Mouse (Mus musculus): ENCODE data around the gene Gm5426. TPM values are rescaled to one million over a fixed set of nuclear protein-coding genes. Genes with fewer than 3 reads are reported as not detected.

The Gm5426 gene
- polyA plus RNA-seq, 1 experiment from 2014 or later, result not detected

GRCm38 (mm10) chr10:96150401-96151116 lies 14.2 kb downstream of the Gm5426 start:
- DNase-seq (ENCODE audit: low spot score), result no peak
- H3K27me3 ChIP-seq (ENCODE audit: low read depth, poor library complexity, severe bottlenecking), result no peaks in the 10 kb centered on the region
- no peak overlapping the region for H3K4me3 ChIP-seq
- peaks cover 24% of the 10 kb centered on the region for H3K4me1 ChIP-seq
- 88% methylated on average over 12 of the region's 12 CpGs for WGBS
- no peaks in the 10 kb centered on the region for H3K9me3 ChIP-seq (replicated peaks)
- no peak overlapping the region for H3K27ac ChIP-seq
- H3K36me3 ChIP-seq, result no peaks in the 10 kb centered on the region

GRCm38 (mm10) chr10:96153315-96153714 lies 16.9 kb downstream of the Gm5426 start:
- DNase-seq (ENCODE audit: low spot score), result no peak
- 25% methylated on average over 5 of the region's 5 CpGs for WGBS

GRCm38 (mm10) chr10:96162975-96163706 lies 26.7 kb downstream of the Gm5426 start:
- 79% methylated on average over 7 of the region's 7 CpGs for WGBS
- H3K27ac ChIP-seq, result no peak overlapping the region
- no peak for DNase-seq (ENCODE audit: low spot score)
- no peaks in the 10 kb centered on the region for H3K27me3 ChIP-seq (ENCODE audit: low read depth, poor library complexity, severe bottlenecking)
- H3K9me3 ChIP-seq (replicated peaks), result no peaks in the 10 kb centered on the region
- no peak overlapping the region for H3K4me3 ChIP-seq
- H3K36me3 ChIP-seq, result no peaks in the 10 kb centered on the region
- peaks cover 4% of the 10 kb centered on the region for H3K4me1 ChIP-seq

More at GRCm38 (mm10) chr10:96153315-96153714, 16.9 kb downstream of the Gm5426 start:
- H3K9me3 ChIP-seq (replicated peaks), result no peaks in the 10 kb centered on the region
- no peak overlapping the region for H3K27ac ChIP-seq
- peaks cover 18% of the 10 kb centered on the region for H3K4me1 ChIP-seq
- no peaks in the 10 kb centered on the region for H3K27me3 ChIP-seq (ENCODE audit: low read depth, poor library complexity, severe bottlenecking)
- H3K4me3 ChIP-seq, result no peak overlapping the region
- no peaks in the 10 kb centered on the region for H3K36me3 ChIP-seq

- H3K4me3 ChIP-seq, result no peak overlapping the region
- peaks cover 4% of the 10 kb centered on the region for H3K4me1 ChIP-seq
- no peaks in the 10 kb centered on the region for H3K36me3 ChIP-seq
- no peaks in the 10 kb centered on the region for H3K9me3 ChIP-seq (replicated peaks)
- no peaks in the 10 kb centered on the region for H3K27me3 ChIP-seq (ENCODE audit: low read depth, poor library complexity, severe bottlenecking)
- no peak overlapping the region for H3K27ac ChIP-seq
- DNase-seq (ENCODE audit: low spot score), result no peak
- WGBS, result 93% methylated on average over 4 of the region's 4 CpGs
Measured at GRCm38 (mm10) chr10:96163791-96164190, 27.4 kb downstream of the Gm5426 start.

- DNase-seq (ENCODE audit: low spot score), result no peak
- Histone ChIP-seq H3K27me3 (ENCODE audit: low read depth, poor library complexity, severe bottlenecking) (no peaks in the 10 kb centered on the region), H3K4me1 (peaks cover 4% of the 10 kb centered on the region), H3K9me3 (replicated peaks) (no peaks in the 10 kb centered on the region), H3K4me3 (no peak overlapping the region), H3K27ac (no peak overlapping the region), H3K36me3 (no peaks in the 10 kb centered on the region)
- 80% methylated on average over 4 of the region's 4 CpGs for WGBS
Measured at GRCm38 (mm10) chr10:96165260-96165659, 28.9 kb downstream of the Gm5426 start.

GRCm38 (mm10) chr10:96168998-96169397 lies 32.6 kb downstream of the Gm5426 start:
- Histone ChIP-seq H3K4me1 (peaks cover 7% of the 10 kb centered on the region), H3K36me3 (no peaks in the 10 kb centered on the region), H3K4me3 (no peak overlapping the region), H3K9me3 (replicated peaks) (no peaks in the 10 kb centered on the region), H3K27ac (no peak overlapping the region), H3K27me3 (ENCODE audit: low read depth, poor library complexity, severe bottlenecking) (no peaks in the 10 kb centered on the region)
- DNase-seq (ENCODE audit: low spot score), result no peak
- whole genome bisulfite sequencing, result 90% methylated on average over 4 of the region's 4 CpGs

- Histone ChIP-seq H3K27me3 (ENCODE audit: low read depth, poor library complexity, severe bottlenecking) (no peaks in the 10 kb centered on the region), H3K4me3 (no peak overlapping the region), H3K9me3 (replicated peaks) (no peaks in the 10 kb centered on the region), H3K27ac (no peak overlapping the region), H3K36me3 (no peaks in the 10 kb centered on the region), H3K4me1 (peaks cover 3% of the 10 kb centered on the region; the same call in 1 of the 2 replicates)
- DNase-seq (ENCODE audit: low spot score), result no peak
Measured at GRCm38 (mm10) chr10:96171546-96171945, 35.1 kb downstream of the Gm5426 start.

GRCm38 (mm10) chr10:96172964-96173363 lies 36.6 kb downstream of the Gm5426 start:
- DNase-seq (ENCODE audit: low spot score), result no peak
- Histone ChIP-seq H3K4me1 (peaks cover 3% of the 10 kb centered on the region; the same call in 1 of the 2 replicates), H3K27ac (no peak overlapping the region), H3K9me3 (replicated peaks) (no peaks in the 10 kb centered on the region), H3K27me3 (ENCODE audit: low read depth, poor library complexity, severe bottlenecking) (no peaks in the 10 kb centered on the region), H3K4me3 (no peak overlapping the region), H3K36me3 (no peaks in the 10 kb centered on the region)
- WGBS, result 87% methylated on average over 4 of the region's 4 CpGs

- Histone ChIP-seq H3K4me1 (peaks cover 3% of the 10 kb centered on the region; the same call in 1 of the 2 replicates), H3K27me3 (ENCODE audit: low read depth, poor library complexity, severe bottlenecking) (no peaks in the 10 kb centered on the region), H3K36me3 (no peaks in the 10 kb centered on the region), H3K9me3 (replicated peaks) (no peaks in the 10 kb centered on the region), H3K27ac (no peak overlapping the region), H3K4me3 (no peak overlapping the region)
- 70% methylated on average over 10 of the region's 10 CpGs for WGBS
- no peak for DNase-seq (ENCODE audit: low spot score)
Measured at GRCm38 (mm10) chr10:96173771-96174170, 37.4 kb downstream of the Gm5426 start.

- H3K27ac ChIP-seq, result no peak overlapping the region
- no peak for DNase-seq (ENCODE audit: low spot score)
- H3K4me1 ChIP-seq, result peaks cover 3% of the 10 kb centered on the region; the same call in 1 of the 2 replicates
- H3K9me3 ChIP-seq (replicated peaks), result no peaks in the 10 kb centered on the region
- no peak overlapping the region for H3K4me3 ChIP-seq
- whole genome bisulfite sequencing, result 93% methylated on average over 6 of the region's 6 CpGs
- no peaks in the 10 kb centered on the region for H3K27me3 ChIP-seq (ENCODE audit: low read depth, poor library complexity, severe bottlenecking)
- no peaks in the 10 kb centered on the region for H3K36me3 ChIP-seq
Measured at GRCm38 (mm10) chr10:96176916-96177315, 40.5 kb downstream of the Gm5426 start.

- Histone ChIP-seq H3K9me3 (replicated peaks) (no peaks in the 10 kb centered on the region), H3K36me3 (no peaks in the 10 kb centered on the region), H3K27ac (no peak overlapping the region), H3K27me3 (ENCODE audit: low read depth, poor library complexity, severe bottlenecking) (no peaks in the 10 kb centered on the region), H3K4me1 (no peaks in the 10 kb centered on the region), H3K4me3 (no peak overlapping the region)
- DNase-seq (ENCODE audit: low spot score), result no peak
- 87% methylated on average over 12 of the region's 12 CpGs for WGBS
Measured at GRCm38 (mm10) chr10:96180554-96181397, 44.4 kb downstream of the Gm5426 start.

GRCm38 (mm10) chr10:96181398-96181790 lies 45.0 kb downstream of the Gm5426 start:
- H3K27ac ChIP-seq, result no peak overlapping the region
- no peaks in the 10 kb centered on the region for H3K27me3 ChIP-seq (ENCODE audit: low read depth, poor library complexity, severe bottlenecking)
- no peaks in the 10 kb centered on the region for H3K36me3 ChIP-seq
- no peak for DNase-seq (ENCODE audit: low spot score)
- no peak overlapping the region for H3K4me3 ChIP-seq
- H3K4me1 ChIP-seq, result no peaks in the 10 kb centered on the region
- no peaks in the 10 kb centered on the region for H3K9me3 ChIP-seq (replicated peaks)
- WGBS, result 79% methylated on average over 5 of the region's 5 CpGs
